Mouse (Mus musculus): ENCODE results near the gene Zan.
A peak's percentile ranks its signal among the peaks of the same experiment; 100 is the strongest.

Zan gene

GRCm38 (mm10) chr5:137419105-137419504 lies 57.8 kb downstream of the Zan start:
- DNase-seq (ENCODE audit: extremely low spot score, low read depth, low spot score): no peak

- DNase-seq (ENCODE audit: extremely low spot score, low read depth, low spot score): no peak
Observed at GRCm38 (mm10) chr5:137414253-137414652, 62.6 kb downstream of the Zan start.

GRCm38 (mm10) chr5:137411235-137411634 lies 65.6 kb downstream of the Zan start:
- no peak for DNase-seq (ENCODE audit: extremely low spot score, low read depth, low spot score)

- DNase-seq (ENCODE audit: extremely low spot score, low read depth, low spot score): no peak
Observed at GRCm38 (mm10) chr5:137410549-137410948, 66.3 kb downstream of the Zan start.

GRCm38 (mm10) chr5:137410066-137410465 lies 66.8 kb downstream of the Zan start:
- no peak for DNase-seq (ENCODE audit: extremely low spot score, low read depth, low spot score)

- no peak for DNase-seq (ENCODE audit: extremely low spot score, low read depth, low spot score)
Observed at GRCm38 (mm10) chr5:137409451-137409850, 67.4 kb downstream of the Zan start.

GRCm38 (mm10) chr5:137404081-137404480 lies 72.8 kb downstream of the Zan start:
- DNase-seq (ENCODE audit: extremely low spot score, low read depth, low spot score): no peak

GRCm38 (mm10) chr5:137394456-137394855 lies 82.4 kb downstream of the Zan start:
- no peak for DNase-seq (ENCODE audit: extremely low spot score, low read depth, low spot score)

GRCm38 (mm10) chr5:137391641-137392040 lies 85.2 kb downstream of the Zan start:
- DNase-seq (ENCODE audit: extremely low spot score, low read depth, low spot score): no peak

GRCm38 (mm10) chr5:137386712-137387111 lies 90.2 kb downstream of the Zan start:
- no peak for DNase-seq (ENCODE audit: extremely low spot score, low read depth, low spot score)

- no peak for DNase-seq (ENCODE audit: extremely low spot score, low read depth, low spot score)
Observed at GRCm38 (mm10) chr5:137383441-137383840, 93.4 kb downstream of the Zan start.

GRCm38 (mm10) chr5:137381152-137381551 lies 95.7 kb downstream of the Zan start:
- peak; percentile 47 for DNase-seq (ENCODE audit: extremely low spot score, low read depth, low spot score)

- DNase-seq (ENCODE audit: extremely low spot score, low read depth, low spot score): no peak
Observed at GRCm38 (mm10) chr5:137377603-137378002, 99.3 kb downstream of the Zan start.

GRCm38 (mm10) chr5:137377176-137377575 lies 99.7 kb downstream of the Zan start:
- DNase-seq (ENCODE audit: extremely low spot score, low read depth, low spot score): no peak

GRCm38 (mm10) chr5:137376722-137377121 lies 100.1 kb downstream of the Zan start:
- no peak for DNase-seq (ENCODE audit: extremely low spot score, low read depth, low spot score)

- DNase-seq (ENCODE audit: extremely low spot score, low read depth, low spot score): no peak
Observed at GRCm38 (mm10) chr5:137376198-137376597, 100.7 kb downstream of the Zan start.

- no peak for DNase-seq (ENCODE audit: extremely low spot score, low read depth, low spot score)
Observed at GRCm38 (mm10) chr5:137375627-137376026, 101.2 kb downstream of the Zan start.

GRCm38 (mm10) chr5:137374521-137375080 lies 102.3 kb downstream of the Zan start:
- DNase-seq (ENCODE audit: extremely low spot score, low read depth, low spot score): no peak

GRCm38 (mm10) chr5:137373371-137373950 lies 103.4 kb downstream of the Zan start:
- no peak for DNase-seq (ENCODE audit: extremely low spot score, low read depth, low spot score)

GRCm38 (mm10) chr5:137369665-137370064 lies 107.2 kb downstream of the Zan start:
- no peak for DNase-seq (ENCODE audit: extremely low spot score, low read depth, low spot score)

GRCm38 (mm10) chr5:137358382-137358781 lies 118.5 kb downstream of the Zan start:
- DNase-seq (ENCODE audit: extremely low spot score, low read depth, low spot score): no peak

GRCm38 (mm10) chr5:137354091-137354490 lies 122.8 kb downstream of the Zan start:
- no peak for DNase-seq (ENCODE audit: extremely low spot score, low read depth, low spot score)

Data from hindlimb bud, embryonic 11.5 days (tissue).